Mouse (Mus musculus) CD4-positive helper T cell, adult 2 months (primary cell): ENCODE data around the gene Osbpl3.

Experiments
- DNase-seq: peaks from one replicate; pipeline ENCODE4 v3.0.0-alpha.2; 2012; ENCODE audit warnings: low read depth, missing footprints, low spot score

Osbpl3 gene

DNA sequence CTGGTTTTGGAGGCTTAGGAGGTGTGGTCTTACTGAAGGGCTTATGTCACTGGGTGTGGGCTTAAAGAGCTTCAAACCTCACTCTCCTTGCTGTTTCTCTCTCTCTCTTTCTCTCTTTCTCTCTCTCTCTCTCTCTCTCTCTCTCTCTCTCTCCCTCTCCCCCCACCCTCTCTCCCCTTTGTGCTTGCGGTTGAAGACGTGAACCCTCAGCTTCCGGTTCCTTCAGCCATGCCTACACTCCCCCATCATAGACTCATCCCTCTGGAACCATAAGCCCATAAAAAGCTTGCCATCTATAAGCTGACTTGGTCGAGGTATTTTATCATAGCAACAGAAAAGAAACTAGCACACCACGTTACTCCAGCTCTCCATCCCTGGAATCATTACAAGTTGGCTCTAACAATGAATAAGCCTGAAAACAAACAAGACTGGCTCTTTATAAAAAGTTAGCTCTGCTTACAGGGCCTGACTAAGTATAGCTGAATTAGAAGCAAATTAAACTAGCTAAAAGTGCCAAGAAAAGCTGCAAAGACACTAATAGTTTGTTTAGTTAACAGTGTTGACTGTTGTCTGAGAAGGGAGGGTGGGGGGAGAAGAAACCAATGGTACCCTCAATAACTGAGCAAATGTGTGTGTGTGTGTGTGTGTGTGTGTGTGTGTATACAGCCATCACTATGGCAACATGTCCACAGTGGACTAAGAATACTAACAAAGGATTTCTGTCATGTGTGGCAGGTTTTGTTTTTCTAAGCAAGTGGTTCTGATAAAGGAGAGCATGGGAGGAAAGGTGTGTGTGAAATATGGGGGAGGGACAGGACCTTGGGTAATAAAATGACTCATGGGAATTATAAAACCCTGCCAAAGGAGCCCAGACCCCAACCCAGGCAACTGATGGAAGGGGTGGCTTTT, 83.2 kb downstream of the Osbpl3 start:
- DNase-seq = peak; percentile 59

DNA sequence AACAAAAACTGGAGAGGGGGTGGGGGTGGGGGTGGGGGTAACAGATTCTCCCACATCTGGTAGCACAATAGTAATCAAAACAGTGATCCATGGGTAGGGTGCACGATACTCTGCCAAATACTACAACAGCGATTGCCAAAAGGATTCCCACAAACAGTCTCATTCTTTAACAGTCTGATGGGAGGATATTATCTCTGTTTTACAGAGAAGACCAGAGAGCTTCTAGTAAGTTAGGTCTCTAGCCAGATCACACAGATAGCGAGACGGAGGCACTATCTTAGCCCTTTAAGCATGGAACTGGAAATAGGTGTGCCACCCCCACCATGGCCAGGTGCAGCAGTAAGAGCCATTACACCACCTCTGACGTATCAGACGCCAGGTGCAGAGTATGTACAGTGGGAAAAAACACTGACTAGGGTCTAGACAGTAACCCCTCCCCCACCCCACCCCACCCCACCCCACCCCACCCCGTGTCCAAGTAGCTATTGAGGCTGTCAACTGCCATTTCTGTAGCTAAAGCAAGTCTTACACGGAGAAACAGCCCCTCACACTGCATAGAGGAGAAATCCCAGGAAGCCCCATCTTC, 84.4 kb downstream of the Osbpl3 start:
- DNase-seq = no peak

DNA sequence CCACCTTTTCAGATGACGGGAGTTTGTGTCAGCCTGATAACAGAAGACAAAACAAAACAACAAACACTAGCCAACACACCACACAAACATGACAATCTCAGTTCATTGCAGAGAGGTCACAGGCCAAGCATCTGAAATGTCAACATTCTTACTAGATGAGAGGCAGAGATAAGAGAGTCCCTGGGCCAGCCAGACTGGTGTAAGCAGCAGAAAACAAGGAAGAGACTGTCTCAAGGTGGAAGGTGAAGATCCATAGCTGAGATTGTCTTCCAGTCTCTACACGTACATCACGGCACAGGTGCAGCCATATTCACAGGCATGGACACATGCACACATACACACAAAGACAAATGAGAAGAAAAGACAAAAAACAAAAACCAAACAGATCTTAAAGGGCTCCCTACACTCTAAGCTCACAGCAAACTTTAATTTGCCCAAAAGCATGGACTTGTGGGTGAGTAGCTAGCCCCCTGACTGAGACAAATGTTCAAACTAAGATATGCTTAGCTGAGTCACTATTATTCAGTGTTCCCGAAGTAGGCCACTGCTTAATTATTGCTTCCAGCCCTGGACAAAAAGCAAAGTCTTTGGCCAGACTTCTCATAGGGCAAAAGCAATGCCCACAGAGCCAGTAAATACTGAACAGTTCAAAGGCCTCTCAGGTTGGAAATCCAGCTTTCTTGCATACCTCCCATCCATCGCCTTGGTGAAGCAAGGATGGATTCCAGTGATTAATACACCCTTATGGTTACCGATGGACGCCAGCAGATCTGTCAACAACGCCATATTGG, 87.3 kb downstream of the Osbpl3 start:
- DNase-seq = no peak

DNA sequence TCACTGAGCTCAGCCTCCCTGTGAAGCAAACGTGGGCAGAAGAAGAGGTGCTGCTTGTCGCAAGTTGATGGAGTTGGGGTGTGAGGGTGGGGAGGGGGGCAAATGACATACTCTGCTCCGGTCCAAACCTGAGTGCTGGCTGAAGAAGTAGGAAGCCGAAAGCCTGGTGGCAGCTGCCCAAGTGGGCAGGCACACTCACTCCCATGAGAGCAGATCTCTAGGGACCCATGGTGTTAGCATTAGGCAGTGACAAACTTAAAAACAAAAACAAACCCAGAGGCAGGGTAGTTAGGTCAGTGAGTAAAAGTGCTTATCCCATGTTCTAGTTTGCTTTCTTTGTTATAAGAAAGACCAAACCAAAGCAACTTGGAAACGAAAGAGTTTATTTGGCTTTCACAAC, 88.2 kb downstream of the Osbpl3 start:
- no peak for DNase-seq

DNA sequence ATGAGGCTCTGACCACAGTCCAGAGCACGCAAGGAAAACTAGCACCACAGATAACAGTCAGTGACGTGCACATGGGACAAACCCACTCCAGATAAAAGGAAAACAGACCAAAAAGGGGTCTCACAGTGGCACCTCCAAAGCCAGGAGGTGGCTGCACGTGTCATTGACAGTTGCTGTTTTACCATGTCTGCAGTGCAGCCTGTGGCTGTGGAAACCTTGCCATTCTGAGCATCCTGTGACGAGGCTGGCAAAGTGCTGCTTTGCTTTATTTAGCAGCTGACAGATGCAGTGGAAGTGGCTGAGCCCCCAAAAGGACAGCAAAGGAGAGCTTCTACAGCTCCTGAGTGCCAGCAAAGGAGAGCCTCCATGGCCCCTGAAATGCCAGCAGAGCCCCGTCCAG, 89.3 kb downstream of the Osbpl3 start:
- DNase-seq = no peak

DNA sequence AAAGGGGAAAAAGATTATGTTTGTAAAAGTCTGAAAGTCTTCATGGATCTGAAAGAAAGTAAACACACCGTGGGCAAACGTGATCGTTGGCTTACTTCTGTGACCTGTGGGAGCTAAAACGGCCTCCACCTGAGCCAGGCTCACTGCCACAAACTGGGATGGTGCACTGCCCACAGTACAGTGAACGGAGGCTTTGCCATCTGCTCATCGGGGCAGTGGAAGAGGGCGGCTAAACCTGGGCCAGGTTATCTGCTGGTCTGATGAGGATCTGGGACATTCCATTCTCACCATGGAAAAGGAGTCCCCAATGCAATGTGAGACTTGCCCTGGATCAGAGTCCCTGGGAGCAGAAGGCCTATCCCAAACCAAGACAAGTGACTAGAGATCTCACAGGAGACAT, 89.7 kb downstream of the Osbpl3 start:
- DNase-seq = no peak

DNA sequence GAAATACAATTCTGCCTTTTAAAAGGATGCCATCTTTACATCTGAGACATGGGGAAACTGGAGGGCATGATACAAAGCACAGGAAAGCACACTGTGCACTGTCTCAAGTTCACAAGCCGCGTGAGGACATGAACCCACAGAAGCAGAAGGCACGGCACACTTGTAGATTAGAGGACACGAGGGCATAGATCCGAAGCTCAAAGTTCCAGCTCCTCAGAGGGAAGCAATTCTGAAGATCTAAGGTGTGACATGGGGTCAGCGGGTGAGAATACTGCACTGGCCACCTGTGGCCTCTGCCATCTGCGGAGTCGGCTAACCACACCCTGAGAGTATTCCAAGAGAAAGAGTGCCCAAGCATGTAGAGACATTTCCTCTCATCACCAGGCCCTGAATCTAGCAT, 91.6 kb downstream of the Osbpl3 start:
- no peak for DNase-seq

DNA sequence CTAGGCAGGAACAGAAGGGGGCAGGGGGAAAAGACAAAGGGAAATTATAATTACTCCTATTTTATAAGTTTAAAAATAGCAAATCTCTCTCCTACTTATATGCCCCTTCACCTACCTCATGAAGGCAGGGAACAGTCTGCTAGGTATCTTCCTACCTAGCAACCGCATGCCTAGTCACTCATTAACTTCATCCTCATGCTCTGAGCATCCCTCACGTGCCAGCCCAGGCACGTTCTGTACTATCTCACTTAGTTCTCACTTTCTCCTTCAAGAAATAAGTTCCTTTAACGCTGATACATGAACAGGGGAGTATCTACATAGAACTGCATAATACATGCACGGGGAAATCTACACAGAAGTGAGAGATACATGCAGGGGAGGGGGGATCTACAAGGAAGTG, 92.6 kb downstream of the Osbpl3 start:
- no peak for DNase-seq

DNA sequence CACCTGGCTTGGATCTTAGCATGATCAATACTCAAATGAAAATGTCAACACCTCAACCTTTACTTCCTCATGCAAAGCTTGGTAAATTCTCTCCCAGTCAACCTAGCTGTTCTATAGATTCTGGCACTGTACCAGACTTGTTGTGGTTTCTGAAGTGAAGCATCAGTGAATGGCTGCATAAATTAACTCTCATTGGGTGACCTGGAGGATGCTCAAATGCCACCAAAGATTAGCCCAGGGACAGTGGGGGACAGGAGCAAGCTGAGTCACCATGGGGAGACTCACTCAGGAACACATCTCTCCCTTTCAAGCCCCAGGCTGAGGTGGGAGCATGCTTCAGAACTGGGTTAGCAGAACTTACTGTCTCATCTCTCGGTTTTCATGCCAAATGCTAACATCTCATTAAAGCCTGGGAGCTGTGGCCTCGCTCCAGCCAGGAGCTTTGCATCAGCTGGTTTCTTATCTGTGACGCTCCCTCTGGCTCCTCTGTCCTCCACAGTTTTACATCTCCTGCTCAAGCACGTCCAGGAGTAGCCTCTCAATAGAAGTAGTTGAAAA, 93.2 kb downstream of the Osbpl3 start:
- DNase-seq = no peak

DNA sequence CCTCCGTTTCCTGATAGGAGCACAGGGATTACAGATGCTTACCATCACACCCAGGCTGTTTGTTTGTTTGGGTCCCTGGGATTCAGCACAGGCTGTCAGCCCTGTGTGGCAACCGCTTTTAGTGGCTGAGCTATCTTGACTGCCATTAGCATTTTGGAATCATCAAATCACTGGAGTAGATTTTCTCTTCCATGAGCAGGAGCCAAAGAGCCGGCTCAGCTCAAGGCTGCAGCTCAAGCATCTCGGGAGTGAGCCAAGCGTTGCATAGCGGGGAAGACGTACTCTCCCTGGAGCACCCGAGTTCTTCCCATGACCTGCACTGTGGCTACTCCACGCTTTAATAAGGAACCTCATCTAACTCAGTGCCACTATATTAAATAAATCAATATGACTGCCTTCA, 93.8 kb downstream of the Osbpl3 start:
- DNase-seq = no peak

DNA sequence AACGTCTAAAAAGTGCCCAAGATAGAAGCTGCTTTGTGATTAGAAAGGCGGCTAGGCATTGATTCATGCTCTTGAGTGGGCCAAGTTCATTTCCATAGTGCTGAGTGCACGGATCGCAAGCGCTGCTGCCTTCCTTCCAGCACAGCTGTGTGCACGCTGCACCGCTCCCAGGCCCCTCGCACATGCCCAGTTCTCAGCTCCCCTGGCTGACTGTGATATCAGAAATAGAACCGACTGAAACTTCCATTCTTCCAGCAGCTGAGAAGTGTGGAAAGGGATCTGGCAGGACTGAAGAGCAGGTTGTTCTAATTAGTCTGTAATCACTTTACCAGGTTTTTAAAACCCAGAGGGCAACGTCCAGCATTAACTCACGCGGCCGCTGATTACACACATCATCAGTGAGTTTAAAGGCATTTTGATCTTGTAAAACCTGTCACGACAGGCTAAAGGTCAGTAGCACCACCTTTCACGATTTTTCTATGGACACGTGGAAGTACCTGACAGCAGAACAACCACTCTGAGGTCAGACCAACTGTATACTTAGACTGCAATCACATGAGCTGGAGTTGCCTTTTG, 97.8 kb downstream of the Osbpl3 start:
- no peak for DNase-seq

DNA sequence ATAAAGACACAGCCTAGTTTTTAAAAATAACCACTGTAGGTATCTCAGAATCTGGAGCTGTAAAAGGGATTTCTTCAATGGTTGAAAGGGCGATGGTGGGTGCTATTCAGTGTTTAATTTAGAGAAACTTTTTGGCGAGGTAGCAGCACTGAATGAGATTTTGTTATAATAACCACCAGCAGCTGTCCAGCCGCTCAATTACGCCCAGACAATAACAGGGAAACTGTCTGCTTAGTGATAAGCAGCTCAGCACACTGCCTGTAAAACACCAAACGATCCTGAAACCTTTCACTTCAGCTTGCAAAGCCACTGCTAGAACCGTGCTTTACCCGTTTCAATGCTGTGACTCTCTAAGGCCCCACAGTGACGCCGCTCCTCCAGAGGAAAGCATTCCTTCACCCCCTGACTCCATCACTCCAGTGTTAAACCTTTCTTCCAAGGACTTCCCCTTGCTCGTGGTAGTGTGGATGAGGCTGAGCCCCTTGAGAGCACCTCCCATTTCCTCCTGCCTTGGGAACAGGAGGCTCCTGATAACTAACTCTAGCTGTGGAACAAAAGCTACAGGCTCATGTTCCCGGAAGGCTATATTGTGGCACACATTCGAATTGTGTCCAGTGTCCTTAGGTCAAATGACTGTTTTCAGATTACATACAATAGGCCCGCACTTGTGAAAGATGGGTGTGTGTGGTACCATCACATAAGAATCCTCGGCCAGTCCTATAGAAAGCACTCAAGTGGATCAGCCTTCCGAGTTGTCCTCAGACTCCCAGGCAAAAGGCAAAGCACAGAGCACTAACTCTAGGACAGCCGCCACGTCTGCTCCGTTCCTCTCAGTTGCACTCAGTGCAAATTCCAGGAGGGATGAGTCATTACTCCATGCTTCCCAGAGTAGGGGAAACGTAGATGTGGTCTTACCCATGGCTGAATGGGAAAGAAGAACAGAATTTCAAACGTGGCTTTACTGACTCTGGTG, 101.0 kb downstream of the Osbpl3 start:
- DNase-seq = no peak

DNA sequence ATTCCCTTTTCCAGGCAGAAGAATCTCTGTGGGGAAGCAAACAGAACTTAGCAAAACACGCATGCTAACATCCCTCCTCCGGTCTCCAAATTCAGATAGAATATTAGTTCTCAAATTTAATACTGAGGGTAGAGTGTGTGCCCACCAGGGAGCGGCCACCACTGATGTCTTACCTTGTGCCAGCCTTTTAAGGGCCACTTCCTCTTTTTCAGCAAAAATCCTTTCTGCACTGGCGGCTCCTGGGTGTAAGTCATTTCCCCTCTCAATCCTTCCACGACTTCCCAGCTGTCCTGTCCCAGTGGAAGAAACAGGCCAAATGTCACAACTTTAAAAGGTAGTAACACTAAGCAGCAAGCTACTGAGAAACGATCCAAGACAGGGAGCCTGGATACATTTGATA, 103.2 kb downstream of the Osbpl3 start:
- no peak for DNase-seq

DNA sequence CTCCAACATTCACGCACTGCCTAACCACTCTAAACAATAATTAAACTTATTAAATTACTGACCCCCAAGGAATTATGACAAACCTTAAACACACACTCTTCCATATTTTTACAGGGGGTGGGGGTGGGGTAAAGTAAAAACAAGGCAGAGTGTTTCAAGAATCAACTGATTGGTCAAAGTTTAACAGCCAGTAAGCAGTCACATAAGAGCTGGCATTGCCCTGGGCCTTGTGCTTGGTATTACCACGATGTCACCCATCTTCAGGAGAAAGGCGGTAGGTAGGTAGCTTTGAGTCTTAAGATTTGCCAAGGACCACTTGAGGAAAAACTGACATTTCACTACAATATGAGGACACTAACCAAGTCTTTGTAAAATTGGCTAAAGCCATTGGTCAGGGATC, 105.1 kb downstream of the Osbpl3 start:
- DNase-seq = no peak

DNA sequence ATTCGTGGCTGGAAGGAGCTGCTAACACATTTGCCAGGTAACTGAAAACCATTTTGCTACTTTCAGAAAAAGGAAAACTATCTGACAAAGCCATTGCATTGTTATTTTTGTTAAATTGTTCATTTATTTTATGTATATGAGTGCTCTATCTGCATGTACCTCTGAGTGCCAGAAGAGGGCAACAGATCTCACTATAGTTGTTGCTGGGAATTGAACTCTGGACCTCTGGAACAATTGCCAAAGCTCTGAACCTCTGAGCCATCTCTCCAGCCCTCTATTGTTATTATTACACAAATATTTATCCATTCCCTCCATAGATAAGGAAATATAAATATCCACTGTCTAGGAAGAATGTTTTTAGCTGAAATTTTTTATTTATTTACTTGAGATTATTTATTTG, 107.4 kb downstream of the Osbpl3 start:
- DNase-seq = no peak

DNA sequence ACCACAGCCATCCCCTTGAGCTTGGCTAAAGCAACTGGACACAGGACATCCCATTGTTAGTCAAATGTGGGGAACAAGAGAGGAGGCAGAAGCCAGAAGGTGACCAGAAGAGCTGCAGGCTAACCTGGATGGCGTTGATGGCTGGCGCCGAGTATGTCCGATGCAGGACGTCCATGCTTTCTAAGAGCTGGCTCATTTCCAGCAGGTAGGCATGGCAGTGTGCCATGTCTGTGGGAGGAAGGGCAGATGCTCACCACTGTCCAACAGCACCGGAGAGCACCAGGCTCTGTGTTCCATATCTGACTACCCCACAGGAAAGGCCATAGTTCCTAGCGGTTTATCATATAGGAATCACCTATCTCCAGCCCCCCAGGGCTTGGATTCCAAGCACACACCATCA, 109.8 kb downstream of the Osbpl3 start:
- no peak for DNase-seq

DNA sequence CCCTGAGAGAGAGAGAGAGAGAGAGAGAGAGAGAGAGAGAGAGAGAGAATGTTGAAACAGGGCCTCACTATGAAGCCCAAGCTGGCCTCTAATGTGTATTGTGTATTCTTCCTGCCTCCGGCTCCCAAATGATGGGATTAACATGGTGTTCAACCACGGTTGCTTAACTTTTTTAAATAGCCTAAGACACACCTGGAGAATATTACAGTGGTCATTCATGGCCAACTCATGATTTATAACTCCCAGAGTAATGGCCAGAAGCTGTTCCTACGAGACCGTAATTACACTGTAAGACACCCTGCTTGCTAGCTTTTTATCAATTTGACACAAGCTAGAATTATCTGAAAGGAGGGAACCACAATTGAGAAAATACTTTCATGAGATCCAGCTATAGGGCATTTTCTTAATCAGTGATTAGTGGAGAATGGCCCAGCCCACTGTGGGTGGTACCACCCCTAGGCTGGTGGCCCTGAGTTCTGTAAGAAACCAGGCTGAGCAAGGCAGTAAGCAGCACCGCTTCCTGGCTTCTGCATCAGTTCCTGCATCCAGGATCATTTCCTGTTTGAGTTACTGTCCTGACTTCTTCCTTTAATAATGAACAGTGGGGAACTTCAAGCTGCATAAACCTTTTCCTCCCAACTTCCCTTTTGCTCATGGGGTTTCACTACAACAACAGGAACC, 115.6 kb downstream of the Osbpl3 start:
- DNase-seq = no peak

DNA sequence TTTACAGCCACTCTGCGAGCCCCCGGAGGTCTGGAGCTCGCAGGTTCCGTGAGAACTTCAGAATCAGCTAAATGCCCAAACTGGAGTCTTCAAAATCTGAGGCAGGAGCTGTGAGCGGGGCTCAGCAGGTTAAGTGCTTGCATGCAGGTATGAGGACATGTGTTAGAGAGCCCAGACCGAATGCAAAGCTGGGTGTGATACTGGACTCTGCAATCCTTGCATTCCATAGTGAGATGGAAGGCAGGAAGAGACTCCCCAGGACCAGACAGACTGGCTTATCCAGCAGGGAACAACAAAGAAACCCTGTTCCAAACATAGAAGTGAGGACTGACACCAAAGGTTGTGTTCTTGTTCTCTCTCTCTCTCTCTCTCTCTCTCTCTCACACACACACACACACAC, 118.6 kb downstream of the Osbpl3 start:
- no peak for DNase-seq

DNA sequence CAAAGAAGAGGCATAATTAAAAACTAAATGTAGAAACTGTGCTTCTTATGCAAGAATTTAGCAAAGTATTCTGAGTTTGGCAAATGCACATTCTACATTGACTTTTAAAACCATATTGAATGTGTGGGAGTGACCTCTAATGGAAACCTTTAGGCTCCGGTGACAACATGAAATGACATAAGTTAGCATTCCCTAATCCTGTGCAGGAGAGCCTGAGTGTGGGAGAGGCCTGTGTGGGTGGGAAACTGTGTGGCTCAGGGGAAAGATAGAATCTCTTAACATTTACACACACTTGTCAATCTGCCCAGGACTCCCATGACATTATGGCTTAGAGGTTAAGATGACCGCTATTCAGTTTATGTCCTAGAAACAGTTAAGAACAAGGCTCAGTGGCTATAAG, 119.6 kb downstream of the Osbpl3 start:
- DNase-seq = no peak
